Mouse (Mus musculus): Measurements from ENCODE around the gene Nme4. TPM values are rescaled to one million over a fixed set of nuclear protein-coding genes. Genes with fewer than 3 reads are reported as not detected.
A peak's percentile ranks its signal among the peaks of the same experiment; 100 is the strongest.

The Nme4 gene
- polyA plus RNA-seq, 1 experiment from 2014 or later = 111 TPM

- Histone ChIP-seq H3K9me3 (ENCODE audit: control insufficient read depth, low read length) (no peaks in the 10 kb centered on the region), H3K27ac (replicated peaks; ENCODE audit: low read depth, low read length) (no peak overlapping the region), H3K27me3 (ENCODE audit: control insufficient read depth, insufficient read depth, low read length) (no peaks in the 10 kb centered on the region), H3K36me3 (ENCODE audit: control insufficient read depth, insufficient read depth, low read length) (no peaks in the 10 kb centered on the region; the same call in 1 of the 2 replicates), H3K9ac (ENCODE audit: low read length) (peak overlapping the region; percentile 89), H3K4me2 (ENCODE audit: low read depth, severe bottlenecking) (peak overlapping the region; percentile 99), H3K4me1 (ENCODE audit: control insufficient read depth, insufficient read depth, low read length) (peaks cover 26% of the 10 kb centered on the region), H3K4me3 (ENCODE audit: low read depth, low read length) (peak overlapping the region; percentile 82)
- 1% methylated on average over 44 of the region's 44 CpGs for WGBS
- DNase-seq (ENCODE audit: low spot score) (peak; percentile 41), ATAC-seq (ENCODE audit: insufficient number of reproducible peaks, low FRiP score, low TSS enrichment, low read depth) (no peak)
Measured at GRCm38 (mm10) chr17:26068024-26068830, 27.2 kb downstream of the Nme4 start.

- no peak for DNase-seq (ENCODE audit: low spot score)
- no peak overlapping the region for H3K9ac ChIP-seq (ENCODE audit: low read length)
- ATAC-seq (ENCODE audit: insufficient number of reproducible peaks, low FRiP score, low TSS enrichment, low read depth) = no peak
- no peaks in the 10 kb centered on the region for H3K27me3 ChIP-seq (ENCODE audit: control insufficient read depth, insufficient read depth, low read length)
- no peaks in the 10 kb centered on the region; the same call in 1 of the 2 replicates for H3K36me3 ChIP-seq (ENCODE audit: control insufficient read depth, insufficient read depth, low read length)
- H3K4me2 ChIP-seq (ENCODE audit: low read depth, severe bottlenecking) = peak overlapping the region; percentile 99
- H3K27ac ChIP-seq (replicated peaks; ENCODE audit: low read depth, low read length) = no peak overlapping the region
- H3K4me1 ChIP-seq (ENCODE audit: control insufficient read depth, insufficient read depth, low read length) = peaks cover 26% of the 10 kb centered on the region
- peak overlapping the region; percentile 82 for H3K4me3 ChIP-seq (ENCODE audit: low read depth, low read length)
- WGBS = 95% methylated on average over 7 of the region's 7 CpGs
- H3K9me3 ChIP-seq (ENCODE audit: control insufficient read depth, low read length) = no peaks in the 10 kb centered on the region
Measured at GRCm38 (mm10) chr17:26066488-26067020, 28.8 kb downstream of the Nme4 start.

- Histone ChIP-seq H3K27me3 (ENCODE audit: control insufficient read depth, insufficient read depth, low read length) (no peaks in the 10 kb centered on the region), H3K9me3 (ENCODE audit: control insufficient read depth, low read length) (no peaks in the 10 kb centered on the region), H3K4me2 (ENCODE audit: low read depth, severe bottlenecking) (no peak overlapping the region), H3K36me3 (ENCODE audit: control insufficient read depth, insufficient read depth, low read length) (no peaks in the 10 kb centered on the region; the same call in 1 of the 2 replicates), H3K9ac (ENCODE audit: low read length) (peak overlapping the region; percentile 35; the same call in 1 of the 2 replicates), H3K4me3 (ENCODE audit: low read depth, low read length) (no peak overlapping the region), H3K27ac (replicated peaks; ENCODE audit: low read depth, low read length) (no peak overlapping the region), H3K4me1 (ENCODE audit: control insufficient read depth, insufficient read depth, low read length) (peaks cover 26% of the 10 kb centered on the region)
- 84% methylated on average over 6 of the region's 6 CpGs for WGBS
- DNase-seq (ENCODE audit: low spot score) (no peak), ATAC-seq (ENCODE audit: insufficient number of reproducible peaks, low FRiP score, low TSS enrichment, low read depth) (no peak)
Measured at GRCm38 (mm10) chr17:26064916-26065315, 30.5 kb downstream of the Nme4 start.

GRCm38 (mm10) chr17:26057787-26058567 lies 37.4 kb downstream of the Nme4 start:
- Histone ChIP-seq H3K9ac (ENCODE audit: low read length) (no peak overlapping the region), H3K4me1 (ENCODE audit: control insufficient read depth, insufficient read depth, low read length) (0 out of 2 replicates have a peak, but pooled peaks cover 3% of the 10 kb centered on the region), H3K27me3 (ENCODE audit: control insufficient read depth, insufficient read depth, low read length) (no peaks in the 10 kb centered on the region), H3K9me3 (ENCODE audit: control insufficient read depth, low read length) (no peaks in the 10 kb centered on the region), H3K27ac (replicated peaks; ENCODE audit: low read depth, low read length) (no peak overlapping the region), H3K4me2 (ENCODE audit: low read depth, severe bottlenecking) (no peak overlapping the region), H3K4me3 (ENCODE audit: low read depth, low read length) (no peak overlapping the region), H3K36me3 (ENCODE audit: control insufficient read depth, insufficient read depth, low read length) (peaks cover 2% of the 10 kb centered on the region; the same call in 1 of the 2 replicates)
- ATAC-seq (ENCODE audit: insufficient number of reproducible peaks, low FRiP score, low TSS enrichment, low read depth) = no peak
- WGBS = 87% methylated on average over 9 of the region's 9 CpGs
- no peak for DNase-seq (ENCODE audit: low spot score)

GRCm38 (mm10) chr17:26057278-26057677 lies 38.1 kb downstream of the Nme4 start:
- H3K9ac ChIP-seq (ENCODE audit: low read length) = no peak overlapping the region
- H3K27me3 ChIP-seq (ENCODE audit: control insufficient read depth, insufficient read depth, low read length) = no peaks in the 10 kb centered on the region
- H3K27ac ChIP-seq (replicated peaks; ENCODE audit: low read depth, low read length) = no peak overlapping the region
- no peak for ATAC-seq (ENCODE audit: insufficient number of reproducible peaks, low FRiP score, low TSS enrichment, low read depth)
- H3K36me3 ChIP-seq (ENCODE audit: control insufficient read depth, insufficient read depth, low read length) = peaks cover 2% of the 10 kb centered on the region; the same call in 1 of the 2 replicates
- 94% methylated on average over 8 of the region's 8 CpGs for WGBS
- no peak overlapping the region for H3K4me2 ChIP-seq (ENCODE audit: low read depth, severe bottlenecking)
- H3K9me3 ChIP-seq (ENCODE audit: control insufficient read depth, low read length) = no peaks in the 10 kb centered on the region
- 0 out of 2 replicates have a peak, but pooled peaks cover 3% of the 10 kb centered on the region for H3K4me1 ChIP-seq (ENCODE audit: control insufficient read depth, insufficient read depth, low read length)
- H3K4me3 ChIP-seq (ENCODE audit: low read depth, low read length) = no peak overlapping the region
- DNase-seq (ENCODE audit: low spot score) = no peak

GRCm38 (mm10) chr17:26055164-26055563 lies 40.2 kb downstream of the Nme4 start:
- Histone ChIP-seq H3K4me2 (ENCODE audit: low read depth, severe bottlenecking) (no peak overlapping the region), H3K4me3 (ENCODE audit: low read depth, low read length) (no peak overlapping the region), H3K4me1 (ENCODE audit: control insufficient read depth, insufficient read depth, low read length) (0 out of 2 replicates have a peak, but pooled peaks cover 3% of the 10 kb centered on the region), H3K27me3 (ENCODE audit: control insufficient read depth, insufficient read depth, low read length) (no peaks in the 10 kb centered on the region), H3K36me3 (ENCODE audit: control insufficient read depth, insufficient read depth, low read length) (peaks cover 2% of the 10 kb centered on the region; the same call in 1 of the 2 replicates), H3K27ac (replicated peaks; ENCODE audit: low read depth, low read length) (no peak overlapping the region), H3K9me3 (ENCODE audit: control insufficient read depth, low read length) (no peaks in the 10 kb centered on the region), H3K9ac (ENCODE audit: low read length) (no peak overlapping the region)
- 70% methylated on average over 6 of the region's 6 CpGs for WGBS
- no peak for DNase-seq (ENCODE audit: low spot score)
- no peak for ATAC-seq (ENCODE audit: insufficient number of reproducible peaks, low FRiP score, low TSS enrichment, low read depth)

- H3K4me2 ChIP-seq (ENCODE audit: low read depth, severe bottlenecking) = no peak overlapping the region
- H3K4me1 ChIP-seq (ENCODE audit: control insufficient read depth, insufficient read depth, low read length) = 0 out of 2 replicates have a peak, but pooled peaks cover 3% of the 10 kb centered on the region
- DNase-seq (ENCODE audit: low spot score) (peak; percentile 55), ATAC-seq (ENCODE audit: insufficient number of reproducible peaks, low FRiP score, low TSS enrichment, low read depth) (peak; percentile 70; the same call in 1 of the 2 replicates)
- no peak overlapping the region for H3K4me3 ChIP-seq (ENCODE audit: low read depth, low read length)
- H3K27ac ChIP-seq (replicated peaks; ENCODE audit: low read depth, low read length) = no peak overlapping the region
- peaks cover 2% of the 10 kb centered on the region; the same call in 1 of the 2 replicates for H3K36me3 ChIP-seq (ENCODE audit: control insufficient read depth, insufficient read depth, low read length)
- no peaks in the 10 kb centered on the region for H3K9me3 ChIP-seq (ENCODE audit: control insufficient read depth, low read length)
- 39% methylated on average over 17 of the region's 17 CpGs for WGBS
- H3K9ac ChIP-seq (ENCODE audit: low read length) = no peak overlapping the region
- no peaks in the 10 kb centered on the region for H3K27me3 ChIP-seq (ENCODE audit: control insufficient read depth, insufficient read depth, low read length)
Measured at GRCm38 (mm10) chr17:26054133-26054845, 41.1 kb downstream of the Nme4 start.
